Mouse (Mus musculus) midbrain, embryonic 11.5 days (tissue): ENCODE results near the gene Cfap61. TPM values are rescaled to one million over a fixed set of nuclear protein-coding genes. Genes with fewer than 3 reads are reported as not detected.

ENCODE experiments used
- ATAC-seq: fragments of 200-750 bp; cut with Nextera tagmentation; 2 replicates; pipeline ENCODE4 v1.8.0; 2017; ENCODE audit warnings: moderate TSS enrichment, moderate library complexity; ENCODE audit not compliant: low FRiP score
- DNase-seq: peaks from one replicate; pipeline ENCODE4 v3.0.0; 2015; ENCODE audit warnings: low spot score; ENCODE audit errors: missing footprints
- H3K27ac ChIP-seq: fragments of 300-500 bp; sonication (generic); 2 replicates; pipeline ENCODE4 v1.5.1; 2014; ENCODE audit warnings: low read depth, low read length
- H3K27me3 ChIP-seq: fragments of 300-500 bp; sonication (generic); 2 replicates; pipeline ENCODE4 v1.6.1; 2014; ENCODE audit warnings: mild to moderate bottlenecking, low read length, moderate library complexity, mixed read lengths; ENCODE audit not compliant: control insufficient read depth, insufficient read depth
- H3K36me3 ChIP-seq: fragments of 300-500 bp; sonication (generic); 2 replicates; pipeline ENCODE4 v1.6.1; 2014; ENCODE audit warnings: mild to moderate bottlenecking, low read length, moderate library complexity, mixed read lengths; ENCODE audit not compliant: control insufficient read depth, insufficient read depth
- H3K4me1 ChIP-seq: fragments of 300-500 bp; sonication (generic); 2 replicates; pipeline ENCODE4 v1.6.1; 2014; ENCODE audit warnings: low read length; ENCODE audit not compliant: control insufficient read depth, insufficient read depth
- H3K4me2 ChIP-seq: fragments of 300-500 bp; sonication (generic); 2 replicates; pipeline ENCODE4 v1.6.1; 2014; ENCODE audit warnings: mild to moderate bottlenecking, moderate library complexity
- H3K4me3 ChIP-seq: fragments of 300-500 bp; sonication (generic); 2 replicates; pipeline ENCODE4 v1.5.1; 2014; ENCODE audit warnings: low read depth, low read length
- H3K9ac ChIP-seq: fragments of 300-500 bp; sonication (generic); 2 replicates; pipeline ENCODE4 v1.6.1; 2014; ENCODE audit warnings: low read length
- H3K9me3 ChIP-seq: fragments of 300-500 bp; sonication (generic); 2 replicates; pipeline ENCODE4 v1.6.1; 2016; ENCODE audit warnings: low read length; ENCODE audit not compliant: control insufficient read depth
- WGBS: fragments of 180-500 bp; shearing (Covaris S2); extraction: QIAGEN DNeasy Blood & Tissue Kit; methylation state at CpG from one replicate; pipeline ENCODE4 v1.1.7; 2014; 5-methylcytosine and 5-hydroxymethylcytosine counted together
- polyA plus RNA-seq: library from polyadenylated mRNA; unstranded; fragments of >200 nt; fragmentation: Nextera tagmentation; extraction: Ambion mirVana; gene quantifications from 2 replicates; pipeline ENCODE4 v1.2.1, GENCODE M21; 2014

Gene Cfap61
- polyA plus RNA-seq, 1 experiment from 2014 or later = 0.87 TPM

DNA sequence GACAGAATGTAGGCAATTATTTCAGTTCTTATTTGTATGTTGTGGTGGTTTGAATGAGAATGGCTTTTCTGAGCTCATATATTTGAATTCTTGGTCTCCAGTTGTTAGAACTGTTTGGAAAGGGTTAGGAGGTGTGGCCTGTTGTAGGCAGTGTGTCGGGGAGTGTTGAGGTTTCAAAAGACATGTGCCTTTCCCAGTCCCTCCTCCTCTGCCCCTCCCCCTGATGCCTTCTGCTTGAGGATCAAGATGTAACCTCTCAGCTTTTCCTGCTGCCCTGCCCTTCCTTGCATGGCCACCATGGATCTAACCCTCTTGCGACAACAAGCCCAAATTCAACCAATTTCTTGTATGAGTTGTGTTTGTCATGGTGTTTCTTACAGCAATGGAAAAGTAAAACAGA, 53.2 kb downstream of the Cfap61 start:
- no peak for ATAC-seq

GRCm38 (mm10) chr2:145990446-145990845, 55.9 kb downstream of the Cfap61 start:
- Histone ChIP-seq H3K27me3 (no peaks in the 10 kb centered on the region), H3K9ac (no peak overlapping the region), H3K27ac (no peak overlapping the region), H3K4me3 (no peak overlapping the region), H3K4me1 (no peaks in the 10 kb centered on the region), H3K36me3 (no peaks in the 10 kb centered on the region), H3K4me2 (no peak overlapping the region), H3K9me3 (no peaks in the 10 kb centered on the region)
- DNase-seq = no peak
- ATAC-seq = no peak
- 71% methylated on average over 2 of the region's 2 CpGs for WGBS

More for the DNA sequence above, 53.2 kb downstream of the Cfap61 start:
- H3K4me2 ChIP-seq = no peak overlapping the region
- no peaks in the 10 kb centered on the region for H3K36me3 ChIP-seq
- no peak overlapping the region for H3K27ac ChIP-seq
- DNase-seq = no peak
- no peak overlapping the region for H3K4me3 ChIP-seq
- no peaks in the 10 kb centered on the region for H3K4me1 ChIP-seq
- H3K9me3 ChIP-seq = no peaks in the 10 kb centered on the region
- no peaks in the 10 kb centered on the region for H3K27me3 ChIP-seq
- 71% methylated on average over 2 of the region's 2 CpGs for WGBS
- no peak overlapping the region for H3K9ac ChIP-seq

- H3K27ac ChIP-seq = no peak overlapping the region
- DNase-seq (peak; percentile 56), ATAC-seq (no peak)
- H3K4me1 ChIP-seq = no peaks in the 10 kb centered on the region
- 62% methylated on average over 4 of the region's 4 CpGs for WGBS
- no peaks in the 10 kb centered on the region for H3K9me3 ChIP-seq
- no peaks in the 10 kb centered on the region for H3K27me3 ChIP-seq
- no peak overlapping the region for H3K4me3 ChIP-seq
- no peaks in the 10 kb centered on the region for H3K36me3 ChIP-seq
- no peak overlapping the region for H3K4me2 ChIP-seq
- no peak overlapping the region for H3K9ac ChIP-seq
Observed at GRCm38 (mm10) chr2:145996472-145996871, 61.9 kb downstream of the Cfap61 start.

GRCm38 (mm10) chr2:145997956-145998525, 63.5 kb downstream of the Cfap61 start:
- H3K27ac ChIP-seq = no peak overlapping the region
- H3K4me1 ChIP-seq = no peaks in the 10 kb centered on the region
- ATAC-seq (no peak), DNase-seq (peak; percentile 53)
- no peak overlapping the region for H3K9ac ChIP-seq
- H3K36me3 ChIP-seq = no peaks in the 10 kb centered on the region
- no peak overlapping the region for H3K4me2 ChIP-seq
- H3K9me3 ChIP-seq = no peaks in the 10 kb centered on the region
- WGBS = 85% methylated on average over 5 of the region's 5 CpGs
- no peaks in the 10 kb centered on the region for H3K27me3 ChIP-seq
- no peak overlapping the region for H3K4me3 ChIP-seq

DNA sequence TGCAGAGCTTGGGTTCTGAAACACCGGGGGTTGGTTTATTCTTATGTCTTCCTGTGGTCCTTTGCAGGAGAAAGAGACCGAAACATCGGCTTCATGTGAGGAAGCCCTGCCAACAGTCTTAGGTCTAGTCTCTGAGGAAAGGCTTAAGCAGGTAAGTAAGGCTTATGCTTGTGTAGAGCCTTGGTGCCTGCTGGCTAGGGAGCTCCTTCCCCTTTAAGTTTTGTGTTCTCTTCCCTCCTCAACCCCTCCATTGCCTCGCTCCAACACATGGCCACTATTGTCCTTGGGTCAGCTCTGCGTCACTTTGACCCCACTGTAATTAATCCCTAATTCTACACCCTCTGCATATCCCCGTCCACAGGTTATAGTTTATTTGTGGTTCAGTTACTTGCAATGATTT, 74.2 kb downstream of the Cfap61 start:
- Histone ChIP-seq H3K4me1 (no peaks in the 10 kb centered on the region; the same call in 1 of the 2 replicates), H3K9ac (no peak overlapping the region), H3K27me3 (no peaks in the 10 kb centered on the region; the same call in 1 of the 2 replicates), H3K4me2 (no peak overlapping the region), H3K27ac (no peak overlapping the region), H3K36me3 (no peaks in the 10 kb centered on the region), H3K9me3 (no peaks in the 10 kb centered on the region), H3K4me3 (no peak overlapping the region)
- DNase-seq (peak; percentile 51), ATAC-seq (no peak)
- WGBS = 79% methylated on average over 6 of the region's 6 CpGs

DNA sequence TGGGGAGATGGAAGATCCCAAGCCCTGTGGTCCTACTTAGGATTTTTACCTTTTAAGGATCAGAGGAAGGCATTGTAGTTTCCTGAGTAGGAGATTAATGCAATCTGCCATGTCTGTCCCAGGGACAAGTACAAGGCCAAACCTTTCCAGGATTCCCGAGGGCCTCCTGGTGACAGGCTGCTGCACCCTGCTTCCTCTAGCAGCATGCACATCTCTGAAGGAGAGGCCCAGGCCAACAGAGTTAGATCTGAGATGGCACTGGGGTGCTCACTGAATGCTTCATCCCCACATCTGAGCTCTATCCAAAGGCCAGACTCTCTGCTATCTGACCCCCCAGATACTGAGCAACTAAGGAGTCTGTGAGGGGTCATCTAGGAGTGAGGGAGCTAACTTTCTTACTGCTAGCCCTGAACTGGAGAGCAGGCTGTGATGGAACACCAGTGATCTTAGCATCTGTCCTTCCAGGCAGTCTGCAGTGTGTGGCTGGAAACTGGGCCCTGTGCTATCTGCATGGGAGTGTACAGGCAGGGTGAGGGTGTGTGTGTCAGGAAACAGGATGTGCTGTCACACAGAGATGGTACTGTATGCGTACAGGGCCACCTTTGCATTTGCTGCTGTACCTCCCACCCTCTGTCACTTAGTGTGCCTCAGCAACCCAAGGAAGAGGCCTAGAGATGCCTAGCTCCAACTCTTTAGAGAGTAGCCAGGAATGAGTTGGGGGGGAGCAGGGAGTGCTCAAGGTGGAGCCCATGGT, 75.2 kb downstream of the Cfap61 start:
- Histone ChIP-seq H3K36me3 (no peaks in the 10 kb centered on the region), H3K4me2 (no peak overlapping the region), H3K27ac (no peak overlapping the region), H3K9me3 (no peaks in the 10 kb centered on the region), H3K27me3 (no peaks in the 10 kb centered on the region; the same call in 1 of the 2 replicates), H3K9ac (no peak overlapping the region), H3K4me1 (no peaks in the 10 kb centered on the region; the same call in 1 of the 2 replicates), H3K4me3 (no peak overlapping the region)
- DNase-seq = peak; percentile 76
- 67% methylated on average over 2 of the region's 2 CpGs for WGBS
- no peak for ATAC-seq

- Histone ChIP-seq H3K36me3 (no peaks in the 10 kb centered on the region), H3K4me2 (no peak overlapping the region), H3K9ac (no peak overlapping the region), H3K4me1 (peaks cover 5% of the 10 kb centered on the region), H3K27me3 (no peaks in the 10 kb centered on the region; the same call in 1 of the 2 replicates), H3K9me3 (no peaks in the 10 kb centered on the region), H3K27ac (no peak overlapping the region), H3K4me3 (no peak overlapping the region)
- WGBS = 55% methylated on average over 2 of the region's 2 CpGs
- ATAC-seq (no peak), DNase-seq (peak; percentile 79)
Observed at GRCm38 (mm10) chr2:146010816-146011215, 76.2 kb downstream of the Cfap61 start.

- H3K4me1 ChIP-seq = peaks cover 8% of the 10 kb centered on the region
- no peak overlapping the region for H3K4me3 ChIP-seq
- no peak for DNase-seq
- H3K9ac ChIP-seq = no peak overlapping the region
- peak; percentile 68; the same call in 1 of the 2 replicates for ATAC-seq
- no peaks in the 10 kb centered on the region for H3K36me3 ChIP-seq
- H3K9me3 ChIP-seq = no peaks in the 10 kb centered on the region
- H3K27me3 ChIP-seq = no peaks in the 10 kb centered on the region; the same call in 1 of the 2 replicates
- H3K27ac ChIP-seq = peak overlapping the region; percentile 14; the same call in 1 of the 2 replicates
- no peak overlapping the region for H3K4me2 ChIP-seq
- WGBS = 45% methylated on average over 8 of the region's 8 CpGs
Observed at GRCm38 (mm10) chr2:146015341-146016186, 81.0 kb downstream of the Cfap61 start.
